Mouse (Mus musculus) frontal cortex, adult (tissue): ENCODE results near the gene Gm6614.
"Not testable (repeated sequence)": the region's sequence is repeated elsewhere in the genome, so short reads cannot be mapped to it uniquely, and the experiment has no call there.

Source experiments
- ATAC-seq: cut with Nextera tagmentation; 2 replicates; pipeline ENCODE4 v1.9.2; 2017; ENCODE audit warnings: mild to moderate bottlenecking, moderate library complexity, mixed read lengths; ENCODE audit not compliant: low TSS enrichment

Gene Gm6614

DNA sequence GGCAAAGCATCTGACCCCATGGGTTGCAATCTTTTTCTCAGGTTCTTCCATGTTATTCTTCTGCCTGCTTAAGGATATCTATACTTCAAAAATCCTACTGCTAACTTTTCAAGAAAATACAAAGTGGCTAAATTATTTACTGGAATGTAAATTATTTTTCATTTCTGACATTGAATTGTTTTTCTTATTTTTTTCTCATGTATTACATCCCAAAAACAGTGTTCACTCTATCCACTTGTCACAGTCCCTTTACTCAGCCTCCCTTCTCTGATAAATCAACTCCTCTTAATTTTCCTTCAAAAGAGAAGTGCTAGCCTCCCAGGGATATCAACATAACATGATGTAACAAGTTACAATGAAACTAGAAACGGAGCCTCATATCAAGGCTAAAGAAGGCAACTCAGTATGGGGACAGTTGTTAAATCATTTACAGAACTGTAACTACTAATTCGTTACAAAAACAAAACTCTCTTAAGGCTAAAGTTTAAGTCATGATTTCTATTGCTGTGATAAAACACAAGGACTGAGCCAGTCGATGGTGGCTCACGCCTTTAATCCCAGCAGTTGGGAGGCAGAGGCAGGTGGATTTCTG is at the start of gene Gm6614:
Gene Gm6614, minus strand, starts transcription at position 51 of the 592 bp plus-strand sequence.
- ATAC-seq, result no peak

GRCm38 (mm10) chr6:142058281-142058680 is 47.1 kb upstream of the Gm6614 start:
- not testable (repeated sequence) for ATAC-seq

- no peak for ATAC-seq
Measured at GRCm38 (mm10) chr6:142047689-142048088, 36.5 kb upstream of the Gm6614 start.

GRCm38 (mm10) chr6:142045746-142046145 is 34.5 kb upstream of the Gm6614 start:
- no peak for ATAC-seq

DNA sequence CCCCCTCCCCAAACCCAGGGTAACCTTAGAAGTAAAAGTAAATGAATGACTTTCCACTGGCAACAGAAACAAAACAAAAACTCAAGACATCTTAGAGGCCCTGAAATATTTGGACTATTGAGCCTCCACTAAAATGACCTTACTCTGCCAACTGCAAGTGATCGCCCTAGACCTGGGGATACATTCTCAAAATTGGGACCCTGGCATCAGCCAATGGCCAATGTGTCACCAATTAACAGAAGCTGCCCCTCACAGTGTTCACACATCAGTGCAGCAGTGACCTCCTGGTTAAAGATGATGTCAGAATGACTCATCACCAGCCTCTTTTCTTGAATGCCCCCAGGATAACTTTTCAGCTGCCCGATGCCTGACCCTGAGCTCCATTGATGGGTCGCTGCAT is 30.7 kb upstream of the Gm6614 start:
- no peak for ATAC-seq

GRCm38 (mm10) chr6:142040306-142041175 is 29.3 kb upstream of the Gm6614 start:
- ATAC-seq, result peak; percentile 94

GRCm38 (mm10) chr6:142035771-142036170 is 24.6 kb upstream of the Gm6614 start:
- ATAC-seq, result no peak

GRCm38 (mm10) chr6:142021671-142022070 is 10.5 kb upstream of the Gm6614 start:
- no peak for ATAC-seq

DNA sequence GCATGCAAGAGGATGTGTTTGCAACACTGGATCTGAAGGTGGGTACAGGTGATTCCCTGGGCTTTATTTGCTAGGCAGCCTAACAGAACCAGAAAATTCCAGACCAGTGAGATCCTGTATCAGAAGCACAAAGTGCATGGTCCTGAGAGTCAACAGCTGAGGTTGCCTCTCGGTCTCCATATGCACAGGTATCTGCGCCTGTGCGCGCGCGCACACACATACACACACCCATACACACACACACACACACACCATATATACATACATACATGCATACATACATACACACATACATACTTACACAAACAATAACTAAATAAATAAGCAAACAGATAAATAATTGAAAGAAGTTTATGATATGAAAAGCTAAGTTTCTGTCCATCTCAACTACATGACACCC is 24.4 kb downstream of the Gm6614 start:
- ATAC-seq, result no peak

DNA sequence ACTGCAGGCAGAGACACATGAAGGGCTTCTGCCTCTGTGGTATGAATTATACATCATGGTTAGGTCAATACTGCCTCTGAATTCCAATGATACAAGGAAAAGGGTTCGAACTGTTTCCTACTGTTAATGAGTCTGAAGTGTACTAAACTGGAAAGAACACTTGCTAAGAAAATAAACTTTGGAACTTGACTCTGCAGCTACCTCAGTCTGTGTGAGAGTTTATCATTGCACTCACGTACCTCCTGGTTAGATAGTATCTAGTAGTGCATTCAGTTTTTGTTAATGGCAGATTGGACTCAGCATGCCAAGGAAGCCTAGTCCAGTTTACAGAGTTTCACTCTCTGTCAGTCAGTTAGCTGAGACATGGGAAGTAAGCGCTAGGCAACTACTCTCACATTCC is 26.6 kb downstream of the Gm6614 start:
- no peak for ATAC-seq

DNA sequence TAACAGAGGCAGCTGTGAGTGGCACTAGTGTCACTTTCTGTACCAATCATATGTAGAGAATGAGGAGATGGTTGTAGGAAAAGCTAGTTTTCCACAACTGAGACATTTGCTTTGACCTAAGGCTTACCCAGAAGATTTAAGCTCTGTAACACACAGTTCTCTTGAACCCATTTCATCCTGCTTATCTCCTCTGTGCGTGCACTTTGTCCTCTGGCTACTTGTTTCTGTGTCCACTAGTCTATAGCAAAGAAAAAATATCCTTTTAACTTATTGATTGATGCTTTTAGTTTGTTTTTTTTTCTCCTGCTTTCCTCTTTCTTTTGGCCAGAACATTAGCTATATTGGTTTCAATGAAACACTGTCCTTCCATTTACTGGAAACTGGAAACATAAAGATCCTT is 48.8 kb downstream of the Gm6614 start:
- ATAC-seq, result no peak

- ATAC-seq, result no peak
Measured at GRCm38 (mm10) chr6:141961861-141962260, 49.4 kb downstream of the Gm6614 start.

DNA sequence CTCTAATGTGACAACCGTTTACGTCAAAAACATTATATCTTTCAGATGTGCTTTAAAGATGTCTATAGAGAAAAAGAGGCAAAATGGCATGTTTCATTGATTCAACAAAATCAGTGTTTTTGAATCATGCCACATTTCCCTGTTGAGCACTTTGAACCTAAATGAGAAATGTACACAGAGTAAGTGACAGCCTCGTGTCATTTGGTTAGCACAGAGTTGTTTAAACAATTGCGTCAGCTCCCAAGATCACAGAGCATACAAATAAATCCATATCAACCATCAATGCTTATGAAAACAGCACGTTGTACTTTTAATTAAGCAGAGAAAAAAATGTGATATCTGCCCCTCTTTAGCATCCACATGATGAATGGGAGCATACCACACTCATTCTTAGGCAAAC is 50.7 kb downstream of the Gm6614 start:
- ATAC-seq, result no peak

GRCm38 (mm10) chr6:141946862-141947261 is 64.4 kb downstream of the Gm6614 start, which contains the start of gene Slco1a1:
TSS of gene Slco1a1 (minus strand) at chr6:141946962.
- ATAC-seq, result no peak

DNA sequence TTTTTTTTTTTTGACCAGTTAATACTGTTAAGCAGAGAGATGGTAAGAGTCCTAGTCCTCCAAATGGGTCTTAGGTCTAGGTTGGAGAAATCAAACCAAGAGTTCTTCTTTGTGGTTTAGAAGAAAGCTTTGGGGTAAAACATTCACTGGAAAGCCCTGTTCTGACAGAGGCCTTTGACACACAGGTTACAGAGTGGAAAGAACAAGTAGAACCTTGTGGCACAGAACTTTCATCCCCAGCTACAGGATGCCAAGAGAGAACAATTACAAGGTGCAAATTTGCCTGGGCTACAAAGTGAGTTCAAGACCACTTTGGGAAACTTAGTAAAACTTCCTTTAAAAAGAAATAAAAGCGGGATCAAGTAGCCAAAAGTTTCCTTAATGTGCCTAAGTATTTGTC is 70.8 kb downstream of the Gm6614 start:
- no peak for ATAC-seq
